Mouse (Mus musculus): ENCODE measurements around the gene Pold1. TPM values are rescaled to one million over a fixed set of nuclear protein-coding genes. Genes with fewer than 3 reads are reported as not detected.

The Pold1 gene
- 51.6 and 69.5 TPM in 2 replicates for polyA plus RNA-seq (2014; fragmentation: Nextera tagmentation; extraction: Ambion mirVana)

- H3K9ac ChIP-seq (ENCODE audit: low read depth, low read length) = peak within 1 kb of the TSS; percentile 69
- H3K4me1 ChIP-seq (ENCODE audit: control insufficient read depth, insufficient read depth, low read length) = peaks cover 4% of the 10 kb centered on the region
- H3K4me3 ChIP-seq (ENCODE audit: low read length) = peak within 1 kb of the TSS; percentile 67
- ATAC-seq (ENCODE audit: low FRiP score, low TSS enrichment) = peak; percentile 92
- H3K27me3 ChIP-seq (ENCODE audit: control insufficient read depth, insufficient read depth, low read length) = no peaks in the 10 kb centered on the region
- under 1% methylated on average over 43 of the region's 43 CpGs for WGBS
- H3K36me3 ChIP-seq (ENCODE audit: control insufficient read depth, insufficient read depth, low read length) = peaks cover 27% of the 10 kb centered on the region
- peak within 1 kb of the TSS; percentile 66; the same call in 1 of the 2 replicates for H3K27ac ChIP-seq (ENCODE audit: low read depth, low read length)
- H3K9me3 ChIP-seq (ENCODE audit: control insufficient read depth, low read length) = no peaks in the 10 kb centered on the region
- peak within 1 kb of the TSS; percentile 83 for H3K4me2 ChIP-seq (replicated peaks; ENCODE audit: low read depth, low read length)
Observed at GRCm38 (mm10) chr7:44548497-44549087, at the start of gene Pold1. Pold1 (minus strand) TSS chr7:44548849.

GRCm38 (mm10) chr7:44598336-44598735, 49.7 kb upstream of the Pold1 start:
- H3K4me2 ChIP-seq (replicated peaks; ENCODE audit: low read depth, low read length) = no peak overlapping the region
- no peak overlapping the region for H3K9ac ChIP-seq (ENCODE audit: low read depth, low read length)
- WGBS = 77% methylated on average over 11 of the region's 12 CpGs
- H3K36me3 ChIP-seq (ENCODE audit: control insufficient read depth, insufficient read depth, low read length) = no peaks in the 10 kb centered on the region
- no peak overlapping the region for H3K27ac ChIP-seq (ENCODE audit: low read depth, low read length)
- ATAC-seq (ENCODE audit: low FRiP score, low TSS enrichment) = no peak
- H3K4me1 ChIP-seq (ENCODE audit: control insufficient read depth, insufficient read depth, low read length) = no peaks in the 10 kb centered on the region
- H3K27me3 ChIP-seq (ENCODE audit: control insufficient read depth, insufficient read depth, low read length) = peaks cover 32% of the 10 kb centered on the region
- no peaks in the 10 kb centered on the region for H3K9me3 ChIP-seq (ENCODE audit: control insufficient read depth, low read length)
- H3K4me3 ChIP-seq (ENCODE audit: low read length) = no peak overlapping the region

- Histone ChIP-seq H3K9me3 (ENCODE audit: control insufficient read depth, low read length) (no peaks in the 10 kb centered on the region), H3K36me3 (ENCODE audit: control insufficient read depth, insufficient read depth, low read length) (no peaks in the 10 kb centered on the region), H3K27me3 (ENCODE audit: control insufficient read depth, insufficient read depth, low read length) (peaks cover 32% of the 10 kb centered on the region), H3K9ac (ENCODE audit: low read depth, low read length) (no peak overlapping the region), H3K4me1 (ENCODE audit: control insufficient read depth, insufficient read depth, low read length) (no peaks in the 10 kb centered on the region), H3K27ac (ENCODE audit: low read depth, low read length) (no peak overlapping the region), H3K4me3 (ENCODE audit: low read length) (no peak overlapping the region), H3K4me2 (replicated peaks; ENCODE audit: low read depth, low read length) (no peak overlapping the region)
- no peak for ATAC-seq (ENCODE audit: low FRiP score, low TSS enrichment)
- 82% methylated on average over 4 of the region's 4 CpGs for WGBS
Observed at GRCm38 (mm10) chr7:44597666-44598065, 49.0 kb upstream of the Pold1 start.

GRCm38 (mm10) chr7:44596996-44597538, 48.4 kb upstream of the Pold1 start:
- WGBS = 72% methylated on average over 5 of the region's 5 CpGs
- Histone ChIP-seq H3K4me3 (ENCODE audit: low read length) (no peak overlapping the region), H3K4me2 (replicated peaks; ENCODE audit: low read depth, low read length) (no peak overlapping the region), H3K27me3 (ENCODE audit: control insufficient read depth, insufficient read depth, low read length) (peaks cover 32% of the 10 kb centered on the region), H3K36me3 (ENCODE audit: control insufficient read depth, insufficient read depth, low read length) (no peaks in the 10 kb centered on the region), H3K27ac (ENCODE audit: low read depth, low read length) (no peak overlapping the region), H3K9me3 (ENCODE audit: control insufficient read depth, low read length) (no peaks in the 10 kb centered on the region), H3K9ac (ENCODE audit: low read depth, low read length) (no peak overlapping the region), H3K4me1 (ENCODE audit: control insufficient read depth, insufficient read depth, low read length) (no peaks in the 10 kb centered on the region)
- ATAC-seq (ENCODE audit: low FRiP score, low TSS enrichment) = no peak

- H3K36me3 ChIP-seq (ENCODE audit: control insufficient read depth, insufficient read depth, low read length) = no peaks in the 10 kb centered on the region
- peaks cover 7% of the 10 kb centered on the region; the same call in 1 of the 2 replicates for H3K4me1 ChIP-seq (ENCODE audit: control insufficient read depth, insufficient read depth, low read length)
- H3K4me3 ChIP-seq (ENCODE audit: low read length) = no peak overlapping the region
- ATAC-seq (ENCODE audit: low FRiP score, low TSS enrichment) = no peak
- WGBS = 92% methylated on average over 6 of the region's 6 CpGs
- H3K4me2 ChIP-seq (replicated peaks; ENCODE audit: low read depth, low read length) = no peak overlapping the region
- peaks cover 32% of the 10 kb centered on the region for H3K27me3 ChIP-seq (ENCODE audit: control insufficient read depth, insufficient read depth, low read length)
- H3K9me3 ChIP-seq (ENCODE audit: control insufficient read depth, low read length) = no peaks in the 10 kb centered on the region
- no peak overlapping the region for H3K27ac ChIP-seq (ENCODE audit: low read depth, low read length)
- H3K9ac ChIP-seq (ENCODE audit: low read depth, low read length) = no peak overlapping the region
Observed at GRCm38 (mm10) chr7:44596051-44596450, 47.4 kb upstream of the Pold1 start.

GRCm38 (mm10) chr7:44595131-44595561, 46.5 kb upstream of the Pold1 start:
- peaks cover 8% of the 10 kb centered on the region; the same call in 1 of the 2 replicates for H3K4me1 ChIP-seq (ENCODE audit: control insufficient read depth, insufficient read depth, low read length)
- H3K27ac ChIP-seq (ENCODE audit: low read depth, low read length) = no peak overlapping the region
- H3K36me3 ChIP-seq (ENCODE audit: control insufficient read depth, insufficient read depth, low read length) = no peaks in the 10 kb centered on the region
- no peak overlapping the region for H3K9ac ChIP-seq (ENCODE audit: low read depth, low read length)
- no peaks in the 10 kb centered on the region for H3K9me3 ChIP-seq (ENCODE audit: control insufficient read depth, low read length)
- no peak overlapping the region for H3K4me2 ChIP-seq (replicated peaks; ENCODE audit: low read depth, low read length)
- no peak overlapping the region for H3K4me3 ChIP-seq (ENCODE audit: low read length)
- 93% methylated on average over 20 of the region's 20 CpGs for WGBS
- H3K27me3 ChIP-seq (ENCODE audit: control insufficient read depth, insufficient read depth, low read length) = peaks cover 35% of the 10 kb centered on the region
- ATAC-seq (ENCODE audit: low FRiP score, low TSS enrichment) = no peak

GRCm38 (mm10) chr7:44594291-44594690, 45.6 kb upstream of the Pold1 start:
- Histone ChIP-seq H3K9me3 (ENCODE audit: control insufficient read depth, low read length) (no peaks in the 10 kb centered on the region), H3K9ac (ENCODE audit: low read depth, low read length) (no peak overlapping the region), H3K4me3 (ENCODE audit: low read length) (no peak overlapping the region), H3K4me1 (ENCODE audit: control insufficient read depth, insufficient read depth, low read length) (peaks cover 10% of the 10 kb centered on the region; the same call in 1 of the 2 replicates), H3K4me2 (replicated peaks; ENCODE audit: low read depth, low read length) (no peak overlapping the region), H3K27me3 (ENCODE audit: control insufficient read depth, insufficient read depth, low read length) (peaks cover 43% of the 10 kb centered on the region), H3K36me3 (ENCODE audit: control insufficient read depth, insufficient read depth, low read length) (no peaks in the 10 kb centered on the region), H3K27ac (ENCODE audit: low read depth, low read length) (no peak overlapping the region)
- WGBS = 68% methylated on average over 6 of the region's 6 CpGs
- no peak for ATAC-seq (ENCODE audit: low FRiP score, low TSS enrichment)

- Histone ChIP-seq H3K4me3 (ENCODE audit: low read length) (no peak overlapping the region), H3K4me2 (replicated peaks; ENCODE audit: low read depth, low read length) (peak overlapping the region; percentile 15; the same call in 1 of the 2 replicates), H3K9ac (ENCODE audit: low read depth, low read length) (no peak overlapping the region), H3K36me3 (ENCODE audit: control insufficient read depth, insufficient read depth, low read length) (no peaks in the 10 kb centered on the region), H3K27ac (ENCODE audit: low read depth, low read length) (no peak overlapping the region), H3K4me1 (ENCODE audit: control insufficient read depth, insufficient read depth, low read length) (peaks cover 13% of the 10 kb centered on the region; the same call in 1 of the 2 replicates), H3K27me3 (ENCODE audit: control insufficient read depth, insufficient read depth, low read length) (peaks cover 48% of the 10 kb centered on the region), H3K9me3 (ENCODE audit: control insufficient read depth, low read length) (no peaks in the 10 kb centered on the region)
- peak; percentile 55 for ATAC-seq (ENCODE audit: low FRiP score, low TSS enrichment)
- WGBS = under 1% methylated on average over 22 of the region's 22 CpGs
Observed at GRCm38 (mm10) chr7:44593775-44594174, 45.1 kb upstream of the Pold1 start.

GRCm38 (mm10) chr7:44593051-44593450, 44.4 kb upstream of the Pold1 start:
- Histone ChIP-seq H3K27ac (ENCODE audit: low read depth, low read length) (no peak overlapping the region), H3K4me2 (replicated peaks; ENCODE audit: low read depth, low read length) (no peak overlapping the region), H3K4me3 (ENCODE audit: low read length) (no peak overlapping the region), H3K9ac (ENCODE audit: low read depth, low read length) (no peak overlapping the region), H3K27me3 (ENCODE audit: control insufficient read depth, insufficient read depth, low read length) (peaks cover 55% of the 10 kb centered on the region), H3K4me1 (ENCODE audit: control insufficient read depth, insufficient read depth, low read length) (peaks cover 13% of the 10 kb centered on the region; the same call in 1 of the 2 replicates), H3K9me3 (ENCODE audit: control insufficient read depth, low read length) (no peaks in the 10 kb centered on the region), H3K36me3 (ENCODE audit: control insufficient read depth, insufficient read depth, low read length) (no peaks in the 10 kb centered on the region)
- no peak for ATAC-seq (ENCODE audit: low FRiP score, low TSS enrichment)
- WGBS = 2% methylated on average over 15 of the region's 15 CpGs

Measured in kidney, embryonic 14.5 days (tissue).